In genomic region chr4:40134468-40135102, GRCm38 (mm10) we compare ENCODE assay signal across 8 mouse cellular contexts. TPM values are rescaled to one million over a fixed set of nuclear protein-coding genes. Genes with fewer than 3 reads are reported as not detected.
DNase-seq lines count a peak whose midpoint lies in the region; ATAC-seq and TF ChIP-seq lines count a peak whose summit lies in the region.

No protein-coding gene starts in this region.

- 15% methylated on average over 9 of the region's 9 CpGs for WGBS in forebrain, embryonic 16.5 days
- WGBS in hindbrain, embryonic 10.5 days: 21% methylated on average over 9 of the region's 9 CpGs
- WGBS in lung, embryonic 16.5 days: 17% methylated on average over 9 of the region's 9 CpGs

- no peaks in the 10 kb centered on the region for H3K36me3 ChIP-seq in G1E (replicated peaks)
- H3K36me3 ChIP-seq in forebrain, embryonic 16.5 days (ENCODE audit: control insufficient read depth, insufficient read depth): no peaks in the 10 kb centered on the region
- no peaks in the 10 kb centered on the region for H3K36me3 ChIP-seq in hindbrain, embryonic 10.5 days
- H3K36me3 ChIP-seq in lung, embryonic 16.5 days (ENCODE audit: control insufficient read depth, insufficient read depth, low read length): no peaks in the 10 kb centered on the region

- no peak overlapping the region for H3K9ac ChIP-seq in forebrain, embryonic 16.5 days (replicated peaks; ENCODE audit: low read depth, low read length)
- no peak overlapping the region for H3K9ac ChIP-seq in lung, embryonic 16.5 days (ENCODE audit: low read length)

- no peak for ATAC-seq in G1E (ENCODE audit: extremely low read depth, insufficient number of reproducible peaks, low FRiP score, poor library complexity, severe bottlenecking)
- ATAC-seq in forebrain, embryonic 16.5 days: peak; percentile 45; the same call in 1 of the 2 replicates
- ATAC-seq in lung, embryonic 16.5 days (ENCODE audit: low read depth): peak; percentile 43; the same call in 1 of the 2 replicates

- peak; percentile 42 for DNase-seq in G1E (ENCODE audit: low spot score)
- peak; percentile 56 for DNase-seq in cerebellum, adult 11 months
- DNase-seq in hindbrain, embryonic 10.5 days (ENCODE audit: low spot score): peak; percentile 71
- DNase-seq in layer of hippocampus, adult 2 months (ENCODE audit: low spot score in 2 of 2): peak; percentile 58 to 78
- DNase-seq in ovary, postnatal 36 days (ENCODE audit: low spot score): peak; percentile 77
- peak; percentile 76 for DNase-seq in thymus, postnatal 14 days

- no peaks in the 10 kb centered on the region for H3K9me3 ChIP-seq in G1E (replicated peaks)
- no peaks in the 10 kb centered on the region for H3K9me3 ChIP-seq in forebrain, embryonic 16.5 days (ENCODE audit: control insufficient read depth, low read length)
- H3K9me3 ChIP-seq in hindbrain, embryonic 10.5 days: no peaks in the 10 kb centered on the region
- H3K9me3 ChIP-seq in lung, embryonic 16.5 days (ENCODE audit: control insufficient read depth, low read length): no peaks in the 10 kb centered on the region

- H3K27ac ChIP-seq in forebrain, embryonic 16.5 days (ENCODE audit: low read length): no peak overlapping the region
- no peak overlapping the region for H3K27ac ChIP-seq in hindbrain, embryonic 10.5 days
- H3K27ac ChIP-seq in layer of hippocampus, adult 2 months: no peak overlapping the region
- no peak overlapping the region for H3K27ac ChIP-seq in lung, embryonic 16.5 days (ENCODE audit: low read length)

- no peak overlapping the region for H3K4me2 ChIP-seq in forebrain, embryonic 16.5 days (ENCODE audit: low read length)
- H3K4me2 ChIP-seq in lung, embryonic 16.5 days (ENCODE audit: low read depth, low read length): no peak overlapping the region

- H3K4me1 ChIP-seq in G1E (ENCODE audit: insufficient read depth, low read depth, low read length): peaks cover 32% of the 10 kb centered on the region
- no peaks in the 10 kb centered on the region for H3K4me1 ChIP-seq in forebrain, embryonic 16.5 days (replicated peaks; ENCODE audit: control insufficient read depth, insufficient read depth, low read length)
- no peaks in the 10 kb centered on the region for H3K4me1 ChIP-seq in hindbrain, embryonic 10.5 days (replicated peaks)
- no peaks in the 10 kb centered on the region for H3K4me1 ChIP-seq in lung, embryonic 16.5 days (replicated peaks; ENCODE audit: control insufficient read depth, insufficient read depth, low read length)

- TF ChIP-seq CTCF in G1E (IDR thresholded peaks at IDR 0.05; ENCODE audit: low read depth, low read length): peak; percentile 72
- peak; percentile 86 for TF ChIP-seq CTCF in layer of hippocampus, adult 2 months (conservative IDR thresholded peaks at IDR 0.05)

- peaks cover 7% of the 10 kb centered on the region for H3K27me3 ChIP-seq in G1E (ENCODE audit: insufficient read depth, low read length)
- H3K27me3 ChIP-seq in forebrain, embryonic 16.5 days (replicated peaks; ENCODE audit: control insufficient read depth, insufficient read depth, low read length): no peaks in the 10 kb centered on the region
- no peaks in the 10 kb centered on the region for H3K27me3 ChIP-seq in hindbrain, embryonic 10.5 days (ENCODE audit: insufficient read depth, poor library complexity, severe bottlenecking)
- no peaks in the 10 kb centered on the region for H3K27me3 ChIP-seq in lung, embryonic 16.5 days (ENCODE audit: control insufficient read depth, insufficient read depth, low read depth, low read length)

- no peak overlapping the region for H3K4me3 ChIP-seq in G1E (ENCODE audit: low read depth, low read length)
- no peak overlapping the region for H3K4me3 ChIP-seq in forebrain, embryonic 16.5 days (replicated peaks; ENCODE audit: low read length)
- H3K4me3 ChIP-seq in hindbrain, embryonic 10.5 days: no peak overlapping the region
- H3K4me3 ChIP-seq in layer of hippocampus, adult 2 months: no peak overlapping the region
- H3K4me3 ChIP-seq in lung, embryonic 16.5 days (ENCODE audit: low read length): no peak overlapping the region

RNA-seq across cellular contexts. Expression of gene Aco1, which starts 8.3 kb away (rescaled TPM):
- total RNA-seq in G1E (2014; fragmentation: Nextera tagmentation) (133 and 144 TPM in 2 replicates), G1E (2017) (119 and 120 TPM in 2 replicates)
- 28.4 and 34.1 TPM in 2 replicates for polyA plus RNA-seq in G1E (2012)
- polyA plus RNA-seq in forebrain, embryonic 16.5 days (2015; fragmentation: Nextera tagmentation; extraction: Ambion mirVana): 54.3 and 58.3 TPM in 2 replicates
- 54.9 and 56.2 TPM in 2 replicates for polyA plus RNA-seq in hindbrain, embryonic 10.5 days (2016; fragmentation: Nextera tagmentation; extraction: Ambion mirVana)
- 10 to 100 TPM; 27.0 to 30.3 TPM for total RNA-seq in layer of hippocampus, adult 2 months (2021)
- 56.8 and 60.3 TPM in 2 replicates for polyA plus RNA-seq in lung, embryonic 16.5 days (2015; fragmentation: Nextera tagmentation; extraction: Ambion mirVana)
